Mouse (Mus musculus) C2C12 (cell line): ENCODE data around the gene Cpne2. TPM values are rescaled to one million over a fixed set of nuclear protein-coding genes. Genes with fewer than 3 reads are reported as not detected.
A peak's percentile ranks its signal among the peaks of the same experiment; 100 is the strongest.

Experiments used
- H3K27me3 ChIP-seq: one replicate; pipeline ENCODE4 v1.6.1; 2011; ENCODE audit not compliant: control insufficient read depth, insufficient read depth, insufficient read length
- H3K36me3 ChIP-seq: one replicate; pipeline ENCODE4 v1.6.1; 2011; ENCODE audit not compliant: control insufficient read depth, insufficient read depth
- H3K4me3 ChIP-seq: one replicate; pipeline ENCODE4 v1.5.1; 2011; ENCODE audit warnings: mild to moderate bottlenecking, control low read depth; ENCODE audit not compliant: poor library complexity, insufficient read depth, severe bottlenecking
- H3K79me2 ChIP-seq: one replicate; pipeline ENCODE4 v1.6.1; 2011; ENCODE audit not compliant: control insufficient read depth, insufficient read depth
- H3K79me3 ChIP-seq: one replicate; pipeline ENCODE4 v1.6.1; 2011; ENCODE audit warnings: low read depth, control low read depth
- H3ac ChIP-seq: one replicate; pipeline ENCODE3; 2011; ENCODE audit warnings: low read depth; ENCODE audit not compliant: control insufficient read depth, insufficient read length
- CEBPB ChIP-seq: IDR thresholded peaks from one replicate; pipeline ENCODE4 v1.6.1; 2011; ENCODE audit warnings: low read depth, mild to moderate bottlenecking, control low read depth, moderate library complexity
- CTCF ChIP-seq: IDR thresholded peaks from one replicate; pipeline ENCODE4 v1.5.1; 2011; ENCODE audit not compliant: control insufficient read depth, insufficient read depth, insufficient read length
- FOSL1 ChIP-seq: IDR thresholded peaks from one replicate; pipeline ENCODE4 v1.8.0; 2011; ENCODE audit warnings: mild to moderate bottlenecking, low read length; ENCODE audit not compliant: poor library complexity, insufficient read depth, severe bottlenecking
- MAX ChIP-seq: IDR thresholded peaks from one replicate; pipeline ENCODE4 v1.6.1; 2011; ENCODE audit warnings: mild to moderate bottlenecking, control low read depth
- MYOD1 ChIP-seq: IDR thresholded peaks from one replicate; pipeline ENCODE4 v1.6.1; 2011; ENCODE audit warnings: low read depth; ENCODE audit not compliant: control insufficient read depth, insufficient read length
- MYOG ChIP-seq: IDR thresholded peaks from one replicate; pipeline ENCODE4 v1.6.1; 2011; ENCODE audit not compliant: control insufficient read depth, insufficient read length; ENCODE audit errors: extremely low read depth
- USF1 ChIP-seq: IDR thresholded peaks from one replicate; pipeline ENCODE4 v1.6.1; 2011; ENCODE audit warnings: low read depth, mild to moderate bottlenecking, control low read depth, moderate library complexity
- polyA plus RNA-seq: library from polyadenylated mRNA; unstranded; fragments of >200 nt; fragmentation: generic; extraction: Trizol; gene quantifications from one replicate; pipeline ENCODE4 v1.2.1, GENCODE M21; 2012; ENCODE audit warnings: missing spikeins

The Cpne2 gene
- polyA plus RNA-seq, 1 experiment = 59.9 TPM

DNA sequence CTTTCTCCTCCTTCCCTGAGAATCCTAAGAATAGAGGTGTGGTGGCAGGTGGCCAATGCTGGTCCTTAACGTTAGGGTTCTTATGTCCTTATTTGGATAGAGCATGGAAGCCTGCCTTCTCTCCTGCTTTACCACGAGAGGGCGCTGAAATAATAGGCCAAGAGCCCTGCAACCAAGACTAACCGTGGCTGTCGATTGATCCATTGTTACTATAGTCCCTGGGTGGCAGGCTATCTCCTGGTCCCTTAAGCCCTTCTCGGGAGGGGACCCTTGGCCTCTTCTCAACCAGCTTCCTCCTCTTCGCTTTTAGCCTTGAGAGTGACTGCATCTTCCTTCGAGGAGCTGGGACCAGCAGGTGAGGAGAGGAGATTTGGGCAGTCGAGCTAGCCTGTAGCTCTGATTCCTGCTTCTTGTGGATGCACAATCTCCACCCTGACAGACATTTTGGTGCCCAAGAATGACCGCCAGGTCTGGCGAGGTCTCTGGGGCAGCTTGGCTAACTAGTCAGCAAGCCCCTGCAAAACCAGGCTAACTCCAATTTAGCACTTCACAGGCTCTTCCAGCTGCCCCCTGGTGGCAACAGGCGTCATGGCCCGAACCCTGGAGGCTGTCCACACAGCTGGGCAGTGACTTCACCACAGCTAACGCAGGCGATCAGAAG lies 40.6 kb upstream of the Cpne2 start:
- TF ChIP-seq MYOG (no peak), CTCF (peak; percentile 54)
- Histone ChIP-seq H3K27me3 (peaks cover 15% of the 10 kb centered on the region), H3ac (no peak overlapping the region), H3K79me2 (no peaks in the 10 kb centered on the region), H3K36me3 (no peaks in the 10 kb centered on the region), H3K79me3 (no peaks in the 10 kb centered on the region), H3K4me3 (no peak overlapping the region)

GRCm38 (mm10) chr8:94493240-94493639 lies 39.5 kb upstream of the Cpne2 start:
- no peaks in the 10 kb centered on the region for H3K79me3 ChIP-seq
- H3K36me3 ChIP-seq = no peaks in the 10 kb centered on the region
- no peak overlapping the region for H3ac ChIP-seq
- H3K4me3 ChIP-seq = no peak overlapping the region
- no peaks in the 10 kb centered on the region for H3K79me2 ChIP-seq
- no peak for TF ChIP-seq FOSL1
- no peak for TF ChIP-seq MAX
- TF ChIP-seq CTCF = no peak
- TF ChIP-seq MYOD1 = no peak
- no peak for TF ChIP-seq USF1
- TF ChIP-seq MYOG = no peak
- TF ChIP-seq CEBPB = no peak
- H3K27me3 ChIP-seq = peaks cover 14% of the 10 kb centered on the region

GRCm38 (mm10) chr8:94515430-94516208 lies 17.2 kb upstream of the Cpne2 start:
- Histone ChIP-seq H3K79me3 (no peaks in the 10 kb centered on the region), H3ac (no peak overlapping the region), H3K36me3 (no peaks in the 10 kb centered on the region), H3K4me3 (no peak overlapping the region), H3K79me2 (no peaks in the 10 kb centered on the region), H3K27me3 (peaks cover 16% of the 10 kb centered on the region)
- TF ChIP-seq CTCF = no peak
- TF ChIP-seq CEBPB = no peak
- no peak for TF ChIP-seq MYOD1
- TF ChIP-seq USF1 = no peak
- no peak for TF ChIP-seq FOSL1
- TF ChIP-seq MYOG = no peak
- TF ChIP-seq MAX = no peak

DNA sequence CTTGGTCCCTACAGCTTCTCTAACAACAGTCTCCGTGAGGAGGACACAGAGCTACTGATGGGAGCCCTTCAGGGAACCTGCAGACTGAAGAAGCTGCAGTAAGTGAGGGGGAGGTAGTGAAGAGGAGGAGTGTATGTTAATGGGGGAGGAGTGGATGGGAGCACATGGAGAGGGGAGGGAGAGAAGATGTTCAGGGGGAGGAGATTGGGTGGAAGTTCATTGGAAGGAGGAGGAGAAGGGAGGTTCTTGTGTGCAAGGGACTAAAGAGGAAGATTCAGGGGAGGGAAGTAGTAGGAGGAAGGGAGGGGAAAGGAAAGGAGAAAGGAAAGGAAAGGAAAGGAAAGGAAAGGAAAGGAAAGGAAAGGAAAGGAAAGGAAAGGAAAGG lies 16.6 kb upstream of the Cpne2 start:
- Histone ChIP-seq H3K79me3 (no peaks in the 10 kb centered on the region), H3K36me3 (no peaks in the 10 kb centered on the region), H3K4me3 (no peak overlapping the region), H3ac (no peak overlapping the region), H3K27me3 (peaks cover 13% of the 10 kb centered on the region), H3K79me2 (no peaks in the 10 kb centered on the region)
- TF ChIP-seq USF1 (no peak), MYOG (no peak), CEBPB (no peak), MAX (no peak)

GRCm38 (mm10) chr8:94516766-94517165 lies 16.0 kb upstream of the Cpne2 start:
- H3K79me2 ChIP-seq = no peaks in the 10 kb centered on the region
- H3K27me3 ChIP-seq = peaks cover 12% of the 10 kb centered on the region
- H3K4me3 ChIP-seq = no peak overlapping the region
- H3K36me3 ChIP-seq = no peaks in the 10 kb centered on the region
- H3K79me3 ChIP-seq = no peaks in the 10 kb centered on the region
- H3ac ChIP-seq = no peak overlapping the region
- TF ChIP-seq FOSL1 (no peak), USF1 (no peak), MYOD1 (no peak), CEBPB (no peak), MAX (no peak)

GRCm38 (mm10) chr8:94518331-94518730 lies 14.5 kb upstream of the Cpne2 start:
- Histone ChIP-seq H3K27me3 (no peaks in the 10 kb centered on the region), H3K79me2 (no peaks in the 10 kb centered on the region), H3K4me3 (no peak overlapping the region), H3K79me3 (no peaks in the 10 kb centered on the region), H3ac (no peak overlapping the region), H3K36me3 (no peaks in the 10 kb centered on the region)
- no peak for TF ChIP-seq MAX
- no peak for TF ChIP-seq MYOG
- TF ChIP-seq MYOD1 = no peak
- TF ChIP-seq CTCF = no peak
- TF ChIP-seq FOSL1 = no peak
- TF ChIP-seq CEBPB = no peak
- TF ChIP-seq USF1 = no peak
